Mouse (Mus musculus): ENCODE data around the gene Ogfod1.

The Ogfod1 gene

DNA sequence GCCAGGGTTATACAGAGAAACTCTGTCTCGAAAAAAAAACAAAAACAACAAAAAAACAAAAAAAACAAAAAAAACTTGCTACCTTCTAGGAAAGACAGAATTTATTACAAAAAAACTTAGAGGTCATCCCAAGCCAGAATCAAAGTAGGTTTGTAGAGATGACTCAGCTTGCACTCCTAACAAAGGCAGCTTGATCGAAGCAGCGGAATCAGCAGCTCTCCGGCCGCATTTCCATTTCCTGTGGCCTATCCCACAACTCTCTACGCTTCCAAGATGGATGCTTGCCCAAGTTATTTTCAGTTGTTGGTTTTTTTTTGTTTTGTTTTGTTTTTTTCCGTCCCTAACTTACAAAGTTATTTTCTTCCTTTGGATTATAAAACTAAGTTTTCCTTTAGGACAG, 31.8 kb downstream of the Ogfod1 start:
- peak; percentile 79 for DNase-seq (ENCODE audit: low read depth, low spot score)

GRCm38 (mm10) chr8:94076461-94077192, 39.6 kb downstream of the Ogfod1 start:
- no peak for DNase-seq (ENCODE audit: low read depth, low spot score)

DNA sequence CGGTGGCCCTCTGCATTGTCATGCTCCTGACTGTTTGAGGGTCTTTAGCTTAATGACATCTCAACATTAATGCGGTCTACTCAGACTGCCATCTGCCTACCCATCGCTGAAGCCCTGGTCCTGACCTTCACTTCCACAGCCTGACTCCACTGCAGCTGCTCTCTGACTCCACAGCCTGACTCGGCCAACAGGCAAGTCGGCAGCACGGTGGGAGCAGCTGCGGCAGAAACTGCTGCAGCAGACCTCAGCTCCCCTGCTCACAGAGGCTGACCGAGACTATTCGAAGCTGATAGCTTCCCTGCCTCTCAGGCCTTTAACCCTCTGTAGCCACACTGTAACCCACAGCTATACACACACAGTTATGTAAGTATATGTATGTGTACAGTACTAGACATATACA, 51.0 kb downstream of the Ogfod1 start:
- no peak for DNase-seq (ENCODE audit: low read depth, low spot score)

- peak; percentile 65 for DNase-seq (ENCODE audit: low read depth, low spot score)
These were observed 52.7 kb downstream of the Ogfod1 start for GRCm38 (mm10) chr8:94089715-94090114.

GRCm38 (mm10) chr8:94092848-94093247, 55.9 kb downstream of the Ogfod1 start:
- no peak for DNase-seq (ENCODE audit: low read depth, low spot score)

- peak; percentile 69 for DNase-seq (ENCODE audit: low read depth, low spot score)
These were observed 57.3 kb downstream of the Ogfod1 start for GRCm38 (mm10) chr8:94094281-94094680.

DNA sequence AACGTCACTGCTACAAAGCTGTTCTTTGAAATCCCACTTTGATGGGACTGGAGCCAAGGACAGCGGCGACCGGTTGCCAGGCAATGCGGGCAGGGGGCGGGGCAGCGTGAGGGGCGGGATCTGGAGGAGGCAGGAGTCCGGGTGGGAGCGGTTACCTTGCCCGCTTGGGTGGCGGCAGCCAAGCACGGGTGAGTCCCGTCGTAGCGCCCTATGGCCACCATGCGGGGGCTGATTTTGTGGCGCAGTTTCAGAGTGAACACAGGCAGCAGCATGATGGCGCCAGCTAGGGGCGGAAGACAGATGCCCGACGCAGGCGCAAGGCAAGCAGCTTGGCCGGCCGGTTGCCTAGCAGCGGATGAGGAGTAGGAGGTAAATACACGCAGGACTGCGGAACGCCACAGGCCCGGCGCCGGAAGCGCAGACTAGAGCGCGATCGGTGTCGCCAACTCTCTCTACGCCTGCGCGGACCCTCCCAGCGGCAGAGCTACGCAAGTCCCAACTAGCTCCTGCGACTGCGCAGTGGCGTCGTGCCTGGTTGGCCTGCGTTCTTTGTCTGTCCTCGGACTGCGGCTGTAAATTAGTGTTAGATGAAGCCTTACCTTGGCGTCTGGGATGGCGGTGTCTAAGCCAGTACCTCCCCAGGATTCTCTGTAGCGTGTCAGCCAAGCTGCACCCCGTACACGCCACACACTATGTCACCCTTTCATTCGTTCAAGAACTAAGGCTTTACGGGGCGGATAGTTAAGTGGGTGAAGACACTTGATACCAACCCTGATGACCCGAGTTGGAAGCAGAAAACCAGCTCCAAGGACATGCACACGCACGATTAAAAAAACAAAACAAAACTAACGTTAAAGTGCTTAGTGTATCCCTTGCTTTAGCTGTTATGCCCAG, 61.3 kb downstream of the Ogfod1 start, which contains the start of gene Bbs2:
Gene Bbs2 (minus strand): TSS at position 848 of the 894 bp plus-strand sequence.
- peak; percentile 99 for DNase-seq (ENCODE audit: low read depth, low spot score)

DNA sequence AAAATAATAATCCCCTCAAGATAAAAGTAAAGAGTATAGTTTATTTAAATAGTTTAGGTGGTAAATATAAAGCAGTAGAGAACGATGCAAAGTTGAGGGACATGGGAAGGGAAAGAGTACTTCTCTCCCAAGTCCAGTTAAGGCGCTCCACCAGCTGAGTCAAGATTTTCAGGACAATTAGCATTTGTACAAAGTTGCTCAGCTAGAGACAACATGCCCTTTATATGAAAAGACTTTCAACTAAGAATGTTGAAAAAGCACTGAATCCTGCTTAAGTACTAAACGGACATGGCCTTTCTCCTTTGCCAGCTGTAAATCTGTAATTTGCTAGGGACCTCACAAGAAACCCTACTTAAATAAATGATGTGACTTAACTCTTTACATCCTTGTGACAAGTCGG, 62.0 kb downstream of the Ogfod1 start:
- no peak for DNase-seq (ENCODE audit: low read depth, low spot score)

DNA sequence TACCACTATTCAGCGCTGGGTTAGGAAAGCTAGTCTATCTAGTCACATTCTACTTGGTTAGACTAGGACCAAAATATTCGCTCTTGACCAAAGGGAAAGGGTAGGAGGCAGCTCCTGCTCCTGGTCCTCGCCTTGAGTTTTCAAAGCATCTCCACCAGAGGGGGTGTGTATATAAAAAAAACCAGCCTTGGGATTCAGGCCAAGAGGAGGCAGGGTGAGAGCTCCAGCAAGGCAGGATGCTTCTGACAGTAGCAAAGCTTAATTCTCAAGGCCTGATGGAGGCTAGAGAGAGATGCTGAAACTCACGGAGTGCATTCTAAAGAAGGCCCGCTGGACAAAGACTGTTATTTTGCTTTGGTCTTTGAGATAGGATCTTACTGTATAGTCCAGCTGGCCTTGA, 67.1 kb downstream of the Ogfod1 start:
- DNase-seq (ENCODE audit: low read depth, low spot score): peak; percentile 41

DNA sequence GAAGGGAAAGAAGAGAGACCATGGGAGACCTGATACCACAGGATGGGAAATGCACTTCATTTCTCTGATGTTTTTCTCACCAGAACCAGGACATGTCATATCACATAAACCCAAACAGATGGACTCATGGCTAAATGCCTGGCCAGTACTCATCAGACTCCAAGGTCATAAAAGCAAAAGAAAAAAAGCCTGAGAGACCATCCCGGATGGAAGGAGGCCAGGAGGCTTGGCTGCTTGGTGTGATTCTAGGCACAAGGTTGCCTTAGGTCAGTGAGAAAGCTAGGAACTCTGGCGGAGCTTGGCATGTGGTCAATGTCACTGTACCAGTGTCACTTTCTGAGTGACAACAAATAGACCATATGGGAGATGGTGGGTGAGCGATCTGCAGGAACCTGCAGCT, 70.9 kb downstream of the Ogfod1 start:
- DNase-seq (ENCODE audit: low read depth, low spot score): no peak

DNA sequence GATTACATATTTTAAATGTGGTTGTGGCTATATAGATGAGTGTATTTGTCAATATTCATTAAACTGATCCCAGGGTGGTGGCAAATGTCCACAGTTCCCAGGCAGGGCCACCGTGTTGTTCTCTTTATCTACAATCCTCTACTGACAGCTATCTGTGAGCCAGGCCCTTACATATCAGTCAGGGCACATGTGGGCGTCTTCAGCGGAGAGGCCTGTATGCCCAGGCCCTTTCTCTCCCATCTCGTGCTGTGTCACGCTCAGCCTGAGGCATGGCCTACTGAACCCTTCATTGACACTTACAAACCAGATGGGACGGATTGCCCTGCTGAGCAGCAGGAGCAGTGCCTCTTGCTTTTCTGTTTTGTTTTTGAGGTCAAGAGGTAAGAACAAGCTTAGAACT, 72.4 kb downstream of the Ogfod1 start:
- no peak for DNase-seq (ENCODE audit: low read depth, low spot score)

DNA sequence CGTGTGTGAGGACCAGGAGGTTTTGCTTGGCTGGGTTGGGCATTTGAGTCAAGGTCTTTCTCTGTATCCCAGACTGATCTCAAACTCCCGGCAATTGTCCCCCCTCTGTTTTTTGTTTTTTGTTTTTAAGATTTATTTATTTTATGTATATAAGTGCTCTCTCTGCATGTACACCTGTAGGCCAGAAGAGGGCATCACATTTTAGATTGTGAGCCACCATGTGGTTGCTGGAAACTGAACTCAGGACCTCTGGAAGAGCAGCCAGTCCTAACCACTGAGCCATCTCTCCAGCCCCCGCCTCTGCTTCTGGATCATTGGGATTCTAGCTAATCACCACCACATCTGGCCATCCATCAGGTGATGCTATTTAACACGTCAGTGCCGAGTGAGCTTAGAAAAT, 72.8 kb downstream of the Ogfod1 start:
- DNase-seq (ENCODE audit: low read depth, low spot score): peak; percentile 55

GRCm38 (mm10) chr8:94110526-94111177, 73.7 kb downstream of the Ogfod1 start:
- DNase-seq (ENCODE audit: low read depth, low spot score): no peak

DNA sequence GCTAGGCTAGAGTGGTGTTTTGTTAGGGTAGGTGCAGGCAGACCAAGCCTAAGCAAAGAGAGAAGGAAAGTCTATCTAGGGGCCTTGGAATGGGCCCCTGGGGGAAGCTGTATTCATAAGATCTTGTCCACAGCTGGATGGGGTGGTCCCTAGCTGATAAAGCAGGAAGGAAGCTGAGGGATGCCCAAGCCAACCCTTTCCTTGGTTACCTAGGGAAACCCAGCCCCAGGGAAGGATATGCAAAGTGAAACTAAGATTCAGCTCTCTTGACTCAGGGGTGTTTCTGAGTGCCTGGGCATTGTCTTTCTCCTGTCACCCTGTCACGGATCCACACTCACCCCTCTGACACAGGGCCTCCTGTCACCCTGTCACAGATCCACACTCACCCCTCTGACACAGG, 76.4 kb downstream of the Ogfod1 start:
- DNase-seq (ENCODE audit: low read depth, low spot score): no peak

DNA sequence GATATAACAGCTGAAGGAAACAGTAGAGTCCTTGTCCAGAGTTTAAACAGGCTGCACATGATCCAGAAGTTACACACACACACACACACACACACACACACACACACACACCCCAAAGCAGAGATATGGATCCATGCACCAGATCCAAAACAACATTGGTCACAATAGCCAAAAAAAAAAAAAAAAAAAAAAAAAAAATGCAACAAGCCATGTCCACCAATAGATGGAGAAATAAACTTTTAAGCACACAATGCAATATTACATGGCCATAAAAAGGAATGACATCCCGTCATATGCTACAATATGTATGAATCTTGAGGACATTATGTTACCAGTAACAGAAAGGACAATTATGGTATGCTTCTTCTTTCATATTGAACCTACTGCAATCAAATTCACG, 77.0 kb downstream of the Ogfod1 start:
- no peak for DNase-seq (ENCODE audit: low read depth, low spot score)
